Mouse (Mus musculus): ENCODE measurements around the gene Resp18.

GRCm38 (mm10) chr1:75318301-75318700 lies 40.1 kb upstream of the Resp18 start:
- no peak for TF ChIP-seq POLR2A (IDR thresholded peaks at IDR 0.05; ENCODE audit: borderline replicate concordance, insufficient read depth, low read length)
- TF ChIP-seq CTCF (IDR thresholded peaks at IDR 0.05; ENCODE audit: borderline replicate concordance, insufficient read depth, low read depth, low read length) = no peak
